Mouse (Mus musculus) large intestine, adult 2 months (tissue): Measurements from ENCODE around the gene H2al1b. TPM values are rescaled to one million over a fixed set of nuclear protein-coding genes. Genes with fewer than 3 reads are reported as not detected.
"Not testable (repeated sequence)": the region's sequence is repeated elsewhere in the genome, so short reads cannot be mapped to it uniquely, and the experiment has no call there.

Experiments
- DNase-seq: peaks from one replicate; pipeline ENCODE4 v3.0.0-alpha.2; 2012; ENCODE audit warnings: low read depth, low spot score
- WGBS: fragments of 180-500 bp; shearing (Covaris S2); methylation state at CpG from one replicate; pipeline ENCODE4 v1.1.7; 2018; 5-methylcytosine and 5-hydroxymethylcytosine counted together
- polyA plus RNA-seq: library from polyadenylated mRNA; depleted of rRNA; stranded (reverse); fragments of >200 nt; gene quantifications from 2 replicates; pipeline ENCODE4 v1.2.3, GENCODE M21; 2012; rRNA removed

H2al1b gene
- polyA plus RNA-seq: not detected in 2 replicates

GRCm38 (mm10) chrX:11302132-11302531, at the start of gene H2al1b:
Gene H2al1b, plus strand, starts transcription at chrX:11302432.
- 91% methylated on average over 1 of the region's 3 CpGs for WGBS

GRCm38 (mm10) chrX:11254062-11254461, 48.2 kb upstream of the H2al1b start:
- 68% methylated on average over 5 of the region's 5 CpGs for WGBS
- no peak for DNase-seq

More at GRCm38 (mm10) chrX:11302132-11302531, at the start of gene H2al1b:
- DNase-seq: not testable (repeated sequence)

GRCm38 (mm10) chrX:11254521-11255207, 47.6 kb upstream of the H2al1b start:
- no peak for DNase-seq

GRCm38 (mm10) chrX:11255564-11256360, 46.5 kb upstream of the H2al1b start:
- 63% methylated on average over 8 of the region's 8 CpGs for WGBS
- no peak for DNase-seq

More at GRCm38 (mm10) chrX:11254521-11255207, 47.6 kb upstream of the H2al1b start:
- 61% methylated on average over 11 of the region's 11 CpGs for WGBS

GRCm38 (mm10) chrX:11264918-11265317, 37.3 kb upstream of the H2al1b start:
- WGBS: 80% methylated on average over 8 of the region's 8 CpGs
- DNase-seq: no peak

- no peak for DNase-seq
- 57% methylated on average over 7 of the region's 7 CpGs for WGBS
Measured at GRCm38 (mm10) chrX:11267791-11268190, 34.4 kb upstream of the H2al1b start.

- 83% methylated on average over 3 of the region's 3 CpGs for WGBS
- no peak for DNase-seq
Measured at GRCm38 (mm10) chrX:11269074-11269473, 33.2 kb upstream of the H2al1b start.

- WGBS: 46% methylated on average over 3 of the region's 3 CpGs
- no peak for DNase-seq
Measured at GRCm38 (mm10) chrX:11273190-11273589, 29.0 kb upstream of the H2al1b start.

- no peak for DNase-seq
- WGBS: 41% methylated on average over 6 of the region's 6 CpGs
Measured at GRCm38 (mm10) chrX:11277083-11277482, 25.1 kb upstream of the H2al1b start.

GRCm38 (mm10) chrX:11280741-11281140, 21.5 kb upstream of the H2al1b start:
- 67% methylated on average over 2 of the region's 2 CpGs for WGBS
- DNase-seq: no peak

- WGBS: 29% methylated on average over 14 of the region's 14 CpGs
- no peak for DNase-seq
Measured at GRCm38 (mm10) chrX:11288306-11288882, 13.8 kb upstream of the H2al1b start.

- 83% methylated on average over 4 of the region's 4 CpGs for WGBS
- no peak for DNase-seq
Measured at GRCm38 (mm10) chrX:11289244-11289643, 13.0 kb upstream of the H2al1b start.

- not testable (repeated sequence) for DNase-seq
- WGBS: no CpG with 5 or more reads among the region's 3 CpGs
Measured at GRCm38 (mm10) chrX:11298957-11299356, 3.3 kb upstream of the H2al1b start, which contains the start of gene H2al1a. Gene H2al1a, plus strand, starts transcription at chrX:11299257.

- DNase-seq: not testable (repeated sequence)
Measured at GRCm38 (mm10) chrX:11305355-11305754, 3.1 kb downstream of the H2al1b start, which contains the start of gene H2al1c. Gene H2al1c, plus strand, starts transcription at chrX:11305655.

GRCm38 (mm10) chrX:11308524-11308923, 6.3 kb downstream of the H2al1b start, which contains the start of gene H2al1d:
Gene H2al1d, plus strand, starts transcription at chrX:11308824.
- WGBS: no CpG with 5 or more reads among the region's 6 CpGs
- not testable (repeated sequence) for DNase-seq

More at GRCm38 (mm10) chrX:11305355-11305754, 3.1 kb downstream of the H2al1b start, which contains the start of gene H2al1c:
- WGBS: 86% methylated on average over 1 of the region's 6 CpGs

GRCm38 (mm10) chrX:11311634-11312033, 9.4 kb downstream of the H2al1b start, which contains the start of gene H2al1e:
Gene H2al1e, plus strand, starts transcription at chrX:11311934.
- DNase-seq: not testable (repeated sequence)
- WGBS: no CpG with 5 or more reads among the region's 3 CpGs

- WGBS: no CpG with 5 or more reads among the region's 6 CpGs
- not testable (repeated sequence) for DNase-seq
Measured at GRCm38 (mm10) chrX:11314858-11315257, 12.6 kb downstream of the H2al1b start, which contains the start of gene H2al1f. Gene H2al1f, plus strand, starts transcription at chrX:11315158.

- WGBS: no CpG with 5 or more reads among the region's 3 CpGs
Measured at GRCm38 (mm10) chrX:11317956-11318355, 15.7 kb downstream of the H2al1b start, which contains the start of gene H2al1g. Gene H2al1g, plus strand, starts transcription at chrX:11318256.

GRCm38 (mm10) chrX:11321192-11321591, 19.0 kb downstream of the H2al1b start, which contains the start of gene H2al1h:
Gene H2al1h, plus strand, starts transcription at chrX:11321492.
- DNase-seq: not testable (repeated sequence)
- WGBS: no CpG with 5 or more reads among the region's 6 CpGs

More at GRCm38 (mm10) chrX:11317956-11318355, 15.7 kb downstream of the H2al1b start, which contains the start of gene H2al1g:
- DNase-seq: not testable (repeated sequence)
